Mouse (Mus musculus): ENCODE measurements around the gene Cyp2s1. TPM values are rescaled to one million over a fixed set of nuclear protein-coding genes. Genes with fewer than 3 reads are reported as not detected.

The Cyp2s1 gene
- polyA plus RNA-seq, 1 experiment = not detected

DNA sequence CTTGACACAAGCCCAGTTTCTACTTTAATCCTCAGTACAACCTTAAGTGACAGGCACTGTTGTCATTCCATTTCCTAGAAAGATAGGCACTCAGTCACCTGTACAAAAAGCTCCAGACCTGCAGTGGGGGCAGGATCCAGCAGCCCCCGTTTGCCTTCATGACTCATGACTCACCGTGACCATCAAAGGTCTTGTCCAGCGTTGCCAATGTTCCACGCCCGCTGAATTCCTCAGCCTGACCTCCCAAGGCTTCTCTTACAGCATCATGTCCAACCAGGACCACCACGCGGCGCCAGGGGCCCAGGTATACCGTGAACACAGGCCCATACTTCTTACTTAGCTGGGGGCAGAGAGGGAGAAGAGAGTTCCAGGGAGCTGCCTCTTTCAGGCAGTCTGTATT, 2.0 kb downstream of the Cyp2s1 start:
- H3K4me1 ChIP-seq = peaks cover 22% of the 10 kb centered on the region
- H3K27me3 ChIP-seq (replicated peaks) = peaks cover 64% of the 10 kb centered on the region
- H3K9me3 ChIP-seq = no peaks in the 10 kb centered on the region
- no peak overlapping the region for H3K4me3 ChIP-seq (replicated peaks)
- no peaks in the 10 kb centered on the region for H3K36me3 ChIP-seq (replicated peaks; ENCODE audit: low read length)
- TF ChIP-seq FLI1 (IDR thresholded peaks at IDR 0.05; ENCODE audit: low read length) (no peak), GATA1 (IDR thresholded peaks at IDR 0.05; ENCODE audit: borderline replicate concordance, low read length) (no peak)

DNA sequence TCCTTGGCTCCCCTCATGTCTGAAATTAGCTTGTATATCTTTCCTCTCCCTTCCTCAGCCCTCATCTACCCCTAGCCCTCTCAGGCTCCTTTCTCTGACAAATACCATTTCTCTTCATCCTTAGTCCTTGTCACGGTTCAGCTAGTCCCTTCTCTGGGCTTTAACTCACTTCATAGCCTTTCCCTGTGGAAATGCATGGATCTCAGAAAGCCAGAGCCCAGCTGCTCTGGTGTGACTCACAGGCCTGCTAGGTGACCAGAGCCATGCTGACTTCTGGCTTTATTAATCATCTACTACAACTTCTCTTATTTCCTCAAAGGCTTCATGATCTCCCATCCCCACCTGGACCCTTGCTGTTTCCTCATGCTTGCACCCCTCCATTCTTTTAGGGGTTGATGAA, 4.5 kb downstream of the Cyp2s1 start:
- Histone ChIP-seq H3K4me3 (replicated peaks) (no peak overlapping the region), H3K27me3 (replicated peaks) (peaks cover 66% of the 10 kb centered on the region), H3K36me3 (replicated peaks; ENCODE audit: low read length) (no peaks in the 10 kb centered on the region), H3K4me1 (peaks cover 22% of the 10 kb centered on the region), H3K9me3 (no peaks in the 10 kb centered on the region)
- TF ChIP-seq FLI1 (IDR thresholded peaks at IDR 0.05; ENCODE audit: low read length) (no peak), GATA1 (IDR thresholded peaks at IDR 0.05; ENCODE audit: borderline replicate concordance, low read length) (no peak)

DNA sequence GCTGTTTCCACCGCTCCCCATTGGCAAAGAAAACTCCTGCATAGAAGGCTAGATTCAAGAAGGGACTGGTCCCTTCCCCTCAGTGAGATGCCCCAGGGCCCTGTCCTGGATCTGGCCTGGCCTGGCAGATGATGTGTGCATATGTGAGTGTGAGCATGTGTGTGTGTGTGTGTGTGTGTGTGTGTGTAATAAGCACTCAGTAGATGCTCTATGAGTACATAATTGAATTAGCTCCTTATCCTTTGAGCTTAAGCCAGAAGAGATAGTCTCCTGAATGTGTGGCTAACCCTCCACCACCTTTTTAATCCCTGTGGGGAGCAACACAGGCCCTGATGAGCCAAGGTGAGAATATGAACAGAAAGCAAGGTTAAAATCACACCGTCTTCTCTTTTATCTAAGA, 5.0 kb downstream of the Cyp2s1 start:
- Histone ChIP-seq H3K36me3 (replicated peaks; ENCODE audit: low read length) (no peaks in the 10 kb centered on the region), H3K4me3 (replicated peaks) (no peak overlapping the region), H3K4me1 (peaks cover 20% of the 10 kb centered on the region), H3K27me3 (replicated peaks) (peaks cover 65% of the 10 kb centered on the region), H3K9me3 (no peaks in the 10 kb centered on the region)
- TF ChIP-seq GATA1 (IDR thresholded peaks at IDR 0.05; ENCODE audit: borderline replicate concordance, low read length) (no peak), FLI1 (IDR thresholded peaks at IDR 0.05; ENCODE audit: low read length) (no peak)

DNA sequence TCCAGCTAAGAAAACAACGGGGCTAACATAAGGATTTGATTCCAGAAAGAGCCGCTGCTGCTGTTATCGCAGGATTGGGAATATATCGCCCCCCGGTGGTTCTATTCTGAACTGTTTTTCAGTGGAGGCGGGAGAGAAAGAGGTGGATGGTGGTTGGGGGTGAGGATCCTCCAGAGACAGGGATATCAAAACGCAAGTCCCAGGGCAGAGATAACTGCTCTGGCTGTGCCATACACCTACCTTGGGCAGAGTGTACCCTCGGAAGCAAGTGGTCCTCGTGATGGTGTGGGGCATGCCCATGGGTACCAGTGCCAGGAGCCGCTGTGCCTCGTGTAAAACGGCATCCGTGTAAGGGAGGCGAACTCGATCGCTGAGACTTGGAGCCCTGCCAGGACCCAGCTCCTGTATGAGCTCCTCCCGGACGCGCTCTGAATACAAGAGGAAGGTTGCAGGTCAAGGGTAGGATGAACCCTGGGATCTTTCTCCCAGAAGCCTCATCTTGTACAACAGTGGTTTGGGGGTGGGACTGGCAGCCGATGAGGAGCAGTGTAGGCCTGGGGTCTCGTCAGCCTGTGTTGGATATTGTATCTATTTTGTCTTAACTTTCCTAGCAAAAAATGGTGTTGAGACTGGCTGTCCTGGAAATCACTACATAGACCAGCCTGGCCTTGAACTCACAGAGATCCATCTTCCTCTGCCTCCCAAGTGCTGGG, 10.9 kb downstream of the Cyp2s1 start:
- Histone ChIP-seq H3K27me3 (replicated peaks) (peaks cover 32% of the 10 kb centered on the region), H3K36me3 (replicated peaks; ENCODE audit: low read length) (no peaks in the 10 kb centered on the region), H3K4me1 (peaks cover 18% of the 10 kb centered on the region), H3K4me3 (replicated peaks) (no peak overlapping the region), H3K9me3 (no peaks in the 10 kb centered on the region)
- TF ChIP-seq GATA1 (IDR thresholded peaks at IDR 0.05; ENCODE audit: borderline replicate concordance, low read length) (no peak), FLI1 (IDR thresholded peaks at IDR 0.05; ENCODE audit: low read length) (no peak)

DNA sequence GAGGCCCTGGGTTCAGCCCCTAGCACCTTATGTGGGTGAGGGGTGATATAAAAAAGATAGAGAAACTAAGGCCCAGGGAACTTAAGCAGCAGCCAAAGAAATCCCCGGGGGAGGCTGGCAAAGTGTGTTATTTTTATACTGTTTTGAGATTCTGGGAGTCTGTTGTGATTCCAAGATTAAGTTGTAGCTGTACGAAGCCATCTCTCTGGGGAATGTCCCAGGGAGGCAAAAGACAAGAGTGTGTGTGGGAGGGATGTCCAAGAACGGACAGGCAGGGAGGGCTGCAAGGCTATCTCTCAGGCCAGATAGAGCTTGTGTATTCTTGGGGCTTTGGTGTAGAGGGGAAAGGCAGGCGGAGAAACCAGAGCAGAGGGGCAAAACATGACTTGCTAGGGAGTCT, 11.9 kb downstream of the Cyp2s1 start:
- no peak for TF ChIP-seq GATA1 (IDR thresholded peaks at IDR 0.05; ENCODE audit: borderline replicate concordance, low read length)
- TF ChIP-seq FLI1 (IDR thresholded peaks at IDR 0.05; ENCODE audit: low read length) = no peak
- peaks cover 18% of the 10 kb centered on the region for H3K4me1 ChIP-seq
- peaks cover 32% of the 10 kb centered on the region for H3K27me3 ChIP-seq (replicated peaks)
- H3K36me3 ChIP-seq (replicated peaks; ENCODE audit: low read length) = no peaks in the 10 kb centered on the region
- no peaks in the 10 kb centered on the region for H3K9me3 ChIP-seq
- H3K4me3 ChIP-seq (replicated peaks) = no peak overlapping the region

DNA sequence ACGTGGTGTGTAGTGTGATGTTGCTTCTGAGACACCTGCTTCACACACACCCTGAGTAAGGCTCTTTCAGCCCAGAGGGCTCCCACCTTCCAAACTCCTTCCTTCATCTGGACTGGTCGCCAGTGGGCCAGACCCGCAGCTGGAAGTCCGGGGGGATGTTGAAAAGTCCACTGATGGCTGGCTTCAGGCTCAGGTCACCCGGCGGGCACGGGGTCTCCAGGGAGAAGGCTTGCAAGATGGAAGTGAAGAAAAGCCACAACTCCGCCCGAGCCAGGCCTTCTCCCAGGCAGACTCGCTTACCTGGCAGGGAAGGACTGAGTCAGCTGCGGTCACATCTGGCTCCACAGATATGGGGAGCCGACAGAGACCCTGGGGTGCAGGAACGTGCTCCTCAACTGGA, 13.3 kb downstream of the Cyp2s1 start:
- Histone ChIP-seq H3K4me3 (replicated peaks) (no peak overlapping the region), H3K9me3 (peaks cover 2% of the 10 kb centered on the region; the same call in 1 of the 2 replicates)
- TF ChIP-seq GATA1 (IDR thresholded peaks at IDR 0.05; ENCODE audit: borderline replicate concordance, low read length) (no peak), FLI1 (IDR thresholded peaks at IDR 0.05; ENCODE audit: low read length) (no peak)

DNA sequence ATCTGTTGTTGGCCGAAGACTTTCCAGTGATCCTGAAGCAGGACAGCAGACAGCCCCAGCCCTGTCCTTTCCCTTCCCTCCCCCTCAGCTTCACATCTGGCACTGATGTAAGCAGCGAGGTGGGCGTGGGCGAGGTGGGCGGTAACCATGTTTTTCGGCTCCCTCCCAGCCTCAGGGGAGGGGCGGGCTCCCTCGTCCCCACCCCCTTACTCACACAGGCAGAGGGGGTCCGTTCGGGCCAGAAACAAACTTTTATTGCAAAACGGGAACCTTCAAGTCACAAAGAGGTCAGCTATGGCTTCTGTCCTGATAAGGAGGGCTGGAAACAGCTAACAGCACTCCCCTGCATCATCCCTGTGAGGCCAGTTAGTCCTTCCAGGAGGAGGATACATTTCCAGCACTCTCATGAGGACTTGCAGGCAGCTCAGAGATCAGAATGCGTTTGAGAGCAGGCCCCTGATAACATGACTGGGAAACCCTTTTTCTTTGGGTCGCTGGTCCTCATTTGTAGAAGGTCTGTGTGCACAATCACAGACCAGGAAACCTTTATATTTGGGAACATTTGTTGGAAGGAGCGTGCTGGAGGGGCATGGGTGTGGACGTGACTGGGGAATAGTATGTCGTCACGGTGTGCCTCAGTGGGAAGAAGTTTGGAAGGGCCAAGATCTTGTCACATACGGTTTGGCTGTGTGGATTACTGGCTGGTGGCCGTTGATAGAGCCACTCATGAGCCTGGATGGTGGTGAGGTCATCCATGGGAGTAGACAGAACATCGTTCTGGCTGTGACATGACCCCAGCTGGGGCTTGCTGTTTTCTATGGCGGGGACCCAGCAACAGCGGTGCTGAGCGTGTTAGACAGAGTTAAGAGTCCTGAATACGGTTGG, 14.2 kb downstream of the Cyp2s1 start:
- Histone ChIP-seq H3K4me3 (replicated peaks) (no peak overlapping the region), H3K27me3 (replicated peaks) (peaks cover 19% of the 10 kb centered on the region), H3K9me3 (peaks cover 4% of the 10 kb centered on the region; the same call in 1 of the 2 replicates), H3K36me3 (replicated peaks; ENCODE audit: low read length) (no peaks in the 10 kb centered on the region), H3K4me1 (peaks cover 18% of the 10 kb centered on the region)
- TF ChIP-seq GATA1 (IDR thresholded peaks at IDR 0.05; ENCODE audit: borderline replicate concordance, low read length) = no peak
- TF ChIP-seq FLI1 (IDR thresholded peaks at IDR 0.05; ENCODE audit: low read length) = no peak

More for the DNA sequence above, 13.3 kb downstream of the Cyp2s1 start:
- H3K27me3 ChIP-seq (replicated peaks) = peaks cover 26% of the 10 kb centered on the region
- no peaks in the 10 kb centered on the region for H3K36me3 ChIP-seq (replicated peaks; ENCODE audit: low read length)
- peaks cover 18% of the 10 kb centered on the region for H3K4me1 ChIP-seq

DNA sequence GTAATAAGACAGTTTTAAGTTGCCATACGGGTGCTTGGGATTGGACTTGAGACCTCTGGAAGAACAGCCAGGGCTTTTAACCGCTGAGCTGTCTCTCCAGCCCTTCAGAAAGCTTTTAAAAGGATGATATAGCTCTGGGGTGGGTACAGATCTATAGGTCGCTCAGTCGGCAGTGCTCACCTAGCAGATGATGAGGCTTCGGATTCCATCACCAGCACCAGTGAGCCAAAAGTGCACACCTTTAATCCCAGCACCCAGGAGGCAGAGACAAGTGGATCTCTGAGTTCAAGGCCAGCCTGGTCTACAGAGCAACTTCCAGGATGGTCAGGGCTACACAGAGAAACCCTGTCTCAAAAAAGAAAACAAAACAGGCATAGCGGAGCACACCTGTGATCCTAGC, 15.7 kb downstream of the Cyp2s1 start:
- H3K4me3 ChIP-seq (replicated peaks) = no peak overlapping the region
- peaks cover 4% of the 10 kb centered on the region; the same call in 1 of the 2 replicates for H3K9me3 ChIP-seq
- H3K36me3 ChIP-seq (replicated peaks; ENCODE audit: low read length) = no peaks in the 10 kb centered on the region
- H3K27me3 ChIP-seq (replicated peaks) = peaks cover 10% of the 10 kb centered on the region
- peaks cover 18% of the 10 kb centered on the region for H3K4me1 ChIP-seq
- TF ChIP-seq GATA1 (IDR thresholded peaks at IDR 0.05; ENCODE audit: borderline replicate concordance, low read length) = no peak
- no peak for TF ChIP-seq FLI1 (IDR thresholded peaks at IDR 0.05; ENCODE audit: low read length)

DNA sequence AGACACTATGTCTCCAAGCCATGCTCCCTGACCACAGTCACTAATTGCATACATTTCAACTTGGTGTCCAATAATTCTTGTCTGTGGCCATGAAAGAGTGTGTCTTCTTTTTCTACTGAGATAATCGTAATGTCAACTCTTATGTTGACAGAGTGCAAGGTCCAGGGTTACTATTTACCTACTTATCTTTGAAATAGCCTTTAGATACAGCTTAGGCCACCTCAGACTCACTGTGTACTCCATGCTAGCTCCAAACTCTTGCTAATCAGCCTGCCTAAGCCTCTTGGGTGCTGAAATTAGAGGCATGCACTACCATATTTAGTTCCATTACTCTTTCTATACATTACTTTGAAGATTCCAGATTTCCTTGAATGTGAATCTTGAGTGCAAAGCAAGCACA, 17.3 kb downstream of the Cyp2s1 start:
- Histone ChIP-seq H3K4me3 (replicated peaks) (no peak overlapping the region), H3K27me3 (replicated peaks) (peaks cover 7% of the 10 kb centered on the region), H3K9me3 (peaks cover 4% of the 10 kb centered on the region; the same call in 1 of the 2 replicates), H3K4me1 (peaks cover 5% of the 10 kb centered on the region), H3K36me3 (replicated peaks; ENCODE audit: low read length) (no peaks in the 10 kb centered on the region)
- no peak for TF ChIP-seq GATA1 (IDR thresholded peaks at IDR 0.05; ENCODE audit: borderline replicate concordance, low read length)
- TF ChIP-seq FLI1 (IDR thresholded peaks at IDR 0.05; ENCODE audit: low read length) = no peak

DNA sequence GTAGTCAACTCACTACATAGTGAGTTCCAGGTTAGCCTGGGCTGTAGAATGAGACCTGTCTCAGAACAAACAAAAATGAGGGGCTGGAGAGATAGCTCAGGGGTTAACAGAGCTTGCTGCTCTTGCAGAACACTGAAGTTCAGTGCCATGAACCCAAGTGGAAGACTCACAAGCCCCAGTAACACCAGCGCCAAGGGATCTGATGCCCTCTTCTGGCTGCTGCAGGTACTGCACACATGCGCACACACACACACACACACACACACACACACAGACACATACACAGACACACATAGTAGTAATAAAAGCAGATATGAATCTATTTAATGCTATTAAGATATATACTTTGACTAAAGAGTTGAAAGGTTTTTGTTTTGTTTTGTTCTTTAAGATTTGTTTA, 18.2 kb downstream of the Cyp2s1 start:
- H3K36me3 ChIP-seq (replicated peaks; ENCODE audit: low read length) = no peaks in the 10 kb centered on the region
- peaks cover 8% of the 10 kb centered on the region for H3K4me1 ChIP-seq
- no peak overlapping the region for H3K4me3 ChIP-seq (replicated peaks)
- peaks cover 4% of the 10 kb centered on the region; the same call in 1 of the 2 replicates for H3K9me3 ChIP-seq
- H3K27me3 ChIP-seq (replicated peaks) = peaks cover 5% of the 10 kb centered on the region
- TF ChIP-seq GATA1 (IDR thresholded peaks at IDR 0.05; ENCODE audit: borderline replicate concordance, low read length) (no peak), FLI1 (IDR thresholded peaks at IDR 0.05; ENCODE audit: low read length) (no peak)
